Mouse (Mus musculus): ENCODE measurements around the gene Htt. TPM values are rescaled to one million over a fixed set of nuclear protein-coding genes. Genes with fewer than 3 reads are reported as not detected.

Htt gene
- total RNA-seq, 4 experiments from 2014 or later = 6.3 to 8.8 (median 7.0) TPM

- no peak for DNase-seq (ENCODE audit: low spot score in 2 of 2)
Observed at GRCm38 (mm10) chr5:34885250-34885649, 123.7 kb downstream of the Htt start.

GRCm38 (mm10) chr5:34889252-34889651 lies 127.7 kb downstream of the Htt start:
- DNase-seq (ENCODE audit: low spot score in 2 of 2) = no peak

- no peak for DNase-seq (ENCODE audit: low spot score in 2 of 2)
Observed at GRCm38 (mm10) chr5:34896697-34897453, 135.3 kb downstream of the Htt start.

GRCm38 (mm10) chr5:34899787-34900469 lies 138.4 kb downstream of the Htt start:
- DNase-seq (ENCODE audit: low spot score in 2 of 2) = no peak

- no peak for DNase-seq (ENCODE audit: low spot score in 2 of 2)
Observed at GRCm38 (mm10) chr5:34902371-34902770, 140.8 kb downstream of the Htt start.

- no peak for DNase-seq (ENCODE audit: low spot score in 2 of 2)
Observed at GRCm38 (mm10) chr5:34902811-34903385, 141.4 kb downstream of the Htt start.

GRCm38 (mm10) chr5:34904412-34904811 lies 142.9 kb downstream of the Htt start:
- DNase-seq (ENCODE audit: low spot score in 2 of 2) = no peak

- no peak for DNase-seq (ENCODE audit: low spot score in 2 of 2)
Observed at GRCm38 (mm10) chr5:34907230-34907629, 145.7 kb downstream of the Htt start.

GRCm38 (mm10) chr5:34907910-34908725 lies 146.6 kb downstream of the Htt start, which contains the start of gene Msantd1:
Msantd1 (plus strand) TSS chr5:34908012.
- DNase-seq (ENCODE audit: low spot score in 2 of 2) = no peak

- DNase-seq (ENCODE audit: low spot score in 2 of 2) = no peak
Observed at GRCm38 (mm10) chr5:34908726-34909633, 147.4 kb downstream of the Htt start.

- DNase-seq (ENCODE audit: low spot score in 2 of 2) = no peak
Observed at GRCm38 (mm10) chr5:34909634-34910503, 148.3 kb downstream of the Htt start.

GRCm38 (mm10) chr5:34910504-34910815 lies 148.9 kb downstream of the Htt start:
- DNase-seq (ENCODE audit: low spot score in 2 of 2) = no peak

GRCm38 (mm10) chr5:34915801-34916200 lies 154.3 kb downstream of the Htt start:
- DNase-seq (ENCODE audit: low spot score in 2 of 2) = peak; percentile 23 to 36

GRCm38 (mm10) chr5:34917234-34917655 lies 155.7 kb downstream of the Htt start:
- DNase-seq (ENCODE audit: low spot score in 2 of 2) = no peak

- DNase-seq (ENCODE audit: low spot score in 2 of 2) = no peak
Observed at GRCm38 (mm10) chr5:34918785-34919184, 157.2 kb downstream of the Htt start.

- DNase-seq (ENCODE audit: low spot score in 2 of 2) = no peak
Observed at GRCm38 (mm10) chr5:34922531-34922930, 161.0 kb downstream of the Htt start.

GRCm38 (mm10) chr5:34923920-34924319 lies 162.4 kb downstream of the Htt start:
- no peak for DNase-seq (ENCODE audit: low spot score in 2 of 2)

GRCm38 (mm10) chr5:34924519-34924918 lies 163.0 kb downstream of the Htt start:
- DNase-seq (ENCODE audit: low spot score in 2 of 2) = peak in 1 of 2 experiments; percentile 14

- no peak for DNase-seq (ENCODE audit: low spot score in 2 of 2)
Observed at GRCm38 (mm10) chr5:34927648-34928047, 166.1 kb downstream of the Htt start.

All from gastrocnemius, adult 8-10 months (tissue).